Mouse (Mus musculus) E14TG2a.4 (cell line): Measurements from ENCODE around the gene Tmprss4.

Experiments
- H3K27me3 ChIP-seq: 2 replicates; pipeline ENCODE4 v1.6.1; 2014; ENCODE audit warnings: low read length, control low read depth; ENCODE audit not compliant: insufficient read depth
- H3K36me3 ChIP-seq: 2 replicates; pipeline ENCODE4 v1.6.1; 2014; ENCODE audit warnings: low read length, control low read depth; ENCODE audit not compliant: insufficient read depth
- H3K4me1 ChIP-seq: replicated peaks from 2 replicates; pipeline ENCODE4 v1.6.1; 2014; ENCODE audit warnings: low read depth, low read length, control low read depth
- H3K4me3 ChIP-seq: replicated peaks from 2 replicates; pipeline ENCODE4 v1.5.1; 2014; ENCODE audit warnings: mild to moderate bottlenecking, low read length
- H3K9me3 ChIP-seq: 2 replicates; pipeline ENCODE4 v1.6.1; 2014; ENCODE audit warnings: low read length, control low read depth
- CTCF ChIP-seq: conservative IDR thresholded peaks from 2 replicates; pipeline ENCODE4 v1.5.1; 2014; ENCODE audit warnings: low read length
- NANOG ChIP-seq: IDR thresholded peaks from 2 replicates; pipeline ENCODE4 v1.6.1; 2014; ENCODE audit warnings: borderline replicate concordance, low read length, mixed read lengths
- POU5F1 ChIP-seq: IDR thresholded peaks from 2 replicates; pipeline ENCODE4 v1.6.1; 2014; ENCODE audit warnings: low read length, borderline replicate concordance

Gene Tmprss4

GRCm38 (mm10) chr9:45236744-45237143 lies 32.9 kb upstream of the Tmprss4 start:
- no peak for TF ChIP-seq POU5F1
- no peak for TF ChIP-seq CTCF
- no peak for TF ChIP-seq NANOG
- Histone ChIP-seq H3K36me3 (no peaks in the 10 kb centered on the region), H3K4me1 (0 out of 2 replicates have a peak, but pooled peaks cover 4% of the 10 kb centered on the region), H3K27me3 (peaks cover 4% of the 10 kb centered on the region; the same call in 1 of the 2 replicates), H3K4me3 (no peak overlapping the region), H3K9me3 (no peaks in the 10 kb centered on the region; the same call in 1 of the 2 replicates)

- Histone ChIP-seq H3K9me3 (no peaks in the 10 kb centered on the region; the same call in 1 of the 2 replicates), H3K36me3 (no peaks in the 10 kb centered on the region), H3K27me3 (peaks cover 7% of the 10 kb centered on the region; the same call in 1 of the 2 replicates), H3K4me1 (0 out of 2 replicates have a peak, but pooled peaks cover 4% of the 10 kb centered on the region), H3K4me3 (no peak overlapping the region)
- no peak for TF ChIP-seq NANOG
- TF ChIP-seq POU5F1, result no peak
- TF ChIP-seq CTCF, result no peak
Measured at GRCm38 (mm10) chr9:45235668-45236227, 31.9 kb upstream of the Tmprss4 start.

GRCm38 (mm10) chr9:45229359-45229758 lies 25.5 kb upstream of the Tmprss4 start:
- peaks cover 8% of the 10 kb centered on the region; the same call in 1 of the 2 replicates for H3K27me3 ChIP-seq
- TF ChIP-seq POU5F1 (no peak), CTCF (no peak), NANOG (no peak)
- no peaks in the 10 kb centered on the region for H3K4me1 ChIP-seq
- H3K4me3 ChIP-seq, result no peak overlapping the region
- H3K36me3 ChIP-seq, result no peaks in the 10 kb centered on the region
- H3K9me3 ChIP-seq, result no peaks in the 10 kb centered on the region

- Histone ChIP-seq H3K4me1 (no peaks in the 10 kb centered on the region), H3K27me3 (0 out of 2 replicates have a peak, but pooled peaks cover 2% of the 10 kb centered on the region), H3K36me3 (no peaks in the 10 kb centered on the region), H3K4me3 (no peak overlapping the region), H3K9me3 (no peaks in the 10 kb centered on the region)
- TF ChIP-seq NANOG (no peak), CTCF (peak; percentile 45), POU5F1 (no peak)
Measured at GRCm38 (mm10) chr9:45221567-45221966, 17.7 kb upstream of the Tmprss4 start.

- Histone ChIP-seq H3K4me1 (no peaks in the 10 kb centered on the region), H3K27me3 (0 out of 2 replicates have a peak, but pooled peaks cover 2% of the 10 kb centered on the region), H3K9me3 (no peaks in the 10 kb centered on the region), H3K4me3 (no peak overlapping the region), H3K36me3 (no peaks in the 10 kb centered on the region)
- no peak for TF ChIP-seq NANOG
- TF ChIP-seq CTCF, result no peak
- no peak for TF ChIP-seq POU5F1
Measured at GRCm38 (mm10) chr9:45219644-45220043, 15.8 kb upstream of the Tmprss4 start.

GRCm38 (mm10) chr9:45215526-45216179 lies 11.8 kb upstream of the Tmprss4 start:
- H3K9me3 ChIP-seq, result no peaks in the 10 kb centered on the region
- H3K4me1 ChIP-seq, result no peaks in the 10 kb centered on the region
- TF ChIP-seq CTCF, result no peak
- no peak for TF ChIP-seq POU5F1
- TF ChIP-seq NANOG, result no peak
- H3K27me3 ChIP-seq, result no peaks in the 10 kb centered on the region; the same call in 1 of the 2 replicates
- no peaks in the 10 kb centered on the region for H3K36me3 ChIP-seq
- H3K4me3 ChIP-seq, result no peak overlapping the region

GRCm38 (mm10) chr9:45212001-45212400 lies 8.1 kb upstream of the Tmprss4 start:
- TF ChIP-seq POU5F1 (no peak), CTCF (no peak), NANOG (no peak)
- Histone ChIP-seq H3K9me3 (no peaks in the 10 kb centered on the region), H3K27me3 (peaks cover 8% of the 10 kb centered on the region; the same call in 1 of the 2 replicates), H3K4me1 (no peaks in the 10 kb centered on the region), H3K4me3 (no peak overlapping the region), H3K36me3 (no peaks in the 10 kb centered on the region)

- no peak for TF ChIP-seq NANOG
- TF ChIP-seq CTCF, result no peak
- no peak for TF ChIP-seq POU5F1
- Histone ChIP-seq H3K4me1 (peaks cover 7% of the 10 kb centered on the region; the same call in 1 of the 2 replicates), H3K9me3 (no peaks in the 10 kb centered on the region), H3K27me3 (peaks cover 8% of the 10 kb centered on the region; the same call in 1 of the 2 replicates), H3K4me3 (no peak overlapping the region), H3K36me3 (no peaks in the 10 kb centered on the region)
Measured at GRCm38 (mm10) chr9:45207015-45207743, 3.3 kb upstream of the Tmprss4 start.
